Mouse (Mus musculus): ENCODE measurements at regions not wholly inside any gene's neighbourhood (a gene's known extent, or its start where the extent isn't known, plus 50 kb on each side); places are given as distances from the start of the nearest gene placed in this dataset.

DNA sequence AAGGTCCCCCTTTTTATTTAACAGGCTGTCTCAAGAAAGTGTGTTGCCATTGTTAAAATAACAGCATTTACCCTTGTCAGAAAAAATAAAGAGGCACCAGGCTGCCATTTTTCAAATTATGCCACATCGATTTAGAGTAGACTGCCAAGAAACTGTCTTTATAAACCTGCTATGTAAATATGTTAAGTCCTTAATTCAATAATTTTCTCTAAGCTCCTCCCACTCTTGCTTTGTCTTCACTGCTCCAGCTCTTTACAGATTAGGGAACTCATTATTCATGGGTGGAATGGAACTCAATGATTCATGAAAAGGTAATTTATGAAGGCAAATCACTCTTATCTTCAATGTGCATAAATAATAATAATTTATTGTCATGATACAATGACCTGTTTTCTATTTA lies 64.9 kb upstream of the Frmd4b start:
- Histone ChIP-seq H3K36me3 (no peaks in the 10 kb centered on the region), H3K4me1 (replicated peaks) (no peaks in the 10 kb centered on the region), H3K4me2 (replicated peaks) (no peak overlapping the region), H3K27me3 (replicated peaks) (no peaks in the 10 kb centered on the region), H3K27ac (no peak overlapping the region), H3K9ac (no peak overlapping the region), H3K4me3 (replicated peaks) (no peak overlapping the region), H3K9me3 (no peaks in the 10 kb centered on the region)
- ATAC-seq = no peak
- whole genome bisulfite sequencing = 71% methylated on average over 1 of the region's 1 CpGs

DNA sequence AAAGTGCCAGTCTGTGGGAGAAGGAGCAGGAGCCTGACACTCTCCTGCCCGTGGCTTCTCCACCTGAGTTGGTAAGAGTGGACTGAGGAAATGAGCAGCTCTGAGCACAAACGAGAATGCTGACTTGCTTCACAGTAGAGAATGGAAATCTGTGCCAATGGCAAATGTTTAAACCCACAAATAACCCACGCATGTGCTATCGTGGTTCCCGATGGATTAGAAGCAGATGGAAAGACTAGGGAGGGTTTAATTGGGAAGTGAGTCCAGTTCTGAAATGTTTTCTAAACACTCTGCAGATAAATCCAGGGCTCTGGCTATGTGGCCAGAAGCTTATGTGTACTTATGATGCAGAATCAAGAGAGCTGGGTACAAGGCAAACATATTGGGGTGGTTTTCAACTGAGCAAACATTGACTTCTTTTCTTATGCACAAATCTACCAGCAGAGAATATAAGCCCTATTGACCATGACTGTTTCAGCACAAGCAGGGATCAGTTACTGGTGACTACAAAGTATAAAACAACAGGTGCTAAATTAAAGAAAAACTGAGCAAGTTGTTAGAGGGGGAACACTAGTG lies 57.9 kb upstream of the Frmd4b start:
- Histone ChIP-seq H3K4me3 (replicated peaks) (no peak overlapping the region), H3K36me3 (no peaks in the 10 kb centered on the region), H3K27me3 (replicated peaks) (no peaks in the 10 kb centered on the region), H3K9me3 (no peaks in the 10 kb centered on the region), H3K9ac (no peak overlapping the region), H3K27ac (no peak overlapping the region), H3K4me2 (replicated peaks) (no peak overlapping the region), H3K4me1 (replicated peaks) (no peaks in the 10 kb centered on the region)
- 63% methylated on average over 5 of the region's 5 CpGs for WGBS
- no peak for ATAC-seq

- H3K4me2 ChIP-seq (replicated peaks) = no peak overlapping the region
- no peak overlapping the region for H3K27ac ChIP-seq
- ATAC-seq = no peak
- H3K27me3 ChIP-seq (replicated peaks) = no peaks in the 10 kb centered on the region
- WGBS = 31% methylated on average over 5 of the region's 5 CpGs
- H3K9ac ChIP-seq = no peak overlapping the region
- H3K4me1 ChIP-seq (replicated peaks) = no peaks in the 10 kb centered on the region
- H3K4me3 ChIP-seq (replicated peaks) = no peak overlapping the region
- no peaks in the 10 kb centered on the region for H3K9me3 ChIP-seq
- no peaks in the 10 kb centered on the region for H3K36me3 ChIP-seq
Observed at GRCm38 (mm10) chr6:97666818-97667629, 49.7 kb upstream of the Frmd4b start.

Measured in intestine, embryonic 15.5 days (tissue).